Mouse (Mus musculus) testis, adult 2 months (tissue): ENCODE measurements at regions not wholly inside any gene's neighbourhood (a gene's known extent, or its start where the extent isn't known, plus 50 kb on each side); places are given as distances from the start of the nearest gene placed in this dataset.

Experiments
- CTCF ChIP-seq: fragments of 200-500 bp; IDR thresholded peaks from 2 replicates; pipeline ENCODE4 v1.5.1; 2012; ENCODE audit warnings: low read depth, mild to moderate bottlenecking, inconsistent platforms, low read length, moderate library complexity; ENCODE audit not compliant: control insufficient read depth, insufficient read depth, insufficient replicate concordance
- POLR2A ChIP-seq: fragments of 200-500 bp; IDR thresholded peaks from 2 replicates; pipeline ENCODE4 v1.6.1; 2012; ENCODE audit warnings: low read depth, mild to moderate bottlenecking, inconsistent platforms, low read length, moderate library complexity; ENCODE audit not compliant: control insufficient read depth

- no peak for TF ChIP-seq POLR2A
- TF ChIP-seq CTCF = no peak
Measured at GRCm38 (mm10) chr9:33662978-33663377, 822.7 kb upstream of the Kirrel3 start.
